10 mouse cellular contexts compared by ENCODE assay signal in the genomic region with DNA sequence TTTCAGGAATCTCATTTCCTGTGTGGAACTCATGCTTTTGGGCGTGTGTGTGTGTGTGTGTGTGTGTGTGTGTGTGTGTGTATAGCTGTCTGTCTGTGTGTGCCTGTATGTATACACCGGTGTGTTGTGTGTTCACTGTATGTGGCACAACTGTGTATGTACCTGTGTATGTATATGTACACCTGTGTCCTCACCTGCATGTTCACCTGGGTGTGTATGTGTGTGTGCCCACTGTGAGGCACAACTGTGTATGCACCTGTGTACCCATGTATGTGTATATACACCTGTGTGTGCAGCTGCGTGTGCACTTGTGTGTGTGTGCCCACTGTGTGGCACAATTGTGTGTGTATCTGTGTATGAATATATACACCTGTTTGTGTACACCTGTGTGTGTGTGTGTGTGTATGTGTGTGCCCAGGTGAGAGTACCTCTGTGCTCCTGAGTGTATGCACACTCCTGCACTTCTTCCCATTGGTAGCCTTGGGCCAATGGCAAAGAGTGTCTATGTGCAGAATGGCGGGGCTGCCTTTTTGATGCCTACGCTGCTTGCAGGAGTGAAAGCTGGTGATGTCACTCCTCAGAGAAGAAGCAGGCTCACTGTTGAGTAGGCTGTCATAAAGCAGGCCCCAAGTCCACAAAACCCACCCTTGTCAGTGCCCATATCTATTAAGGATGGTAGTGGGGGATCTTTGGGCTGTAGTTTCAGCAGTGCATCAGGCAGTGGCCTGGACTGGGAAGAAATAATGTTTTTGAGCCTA.
DNase-seq lines count a peak whose midpoint lies in the region; ATAC-seq and TF ChIP-seq lines count a peak whose summit lies in the region.
"Had no signal": no experiment of that assay in that cellular context is flagged by ENCODE, and none has a peak within 500 bp of the region (broad histone marks: within the 10 kb centered on the region; RNA-seq: fewer than 3 reads in every experiment).

No protein-coding gene starts in this region.

- no peak overlapping the region for H3K9ac ChIP-seq in kidney, embryonic 16.5 days (replicated peaks; ENCODE audit: low read length)
- no peak overlapping the region for H3K9ac ChIP-seq in embryonic facial prominence, embryonic 13.5 days
- no peak overlapping the region for H3K9ac ChIP-seq in hindbrain, embryonic 14.5 days
- no peak overlapping the region for H3K9ac ChIP-seq in midbrain, postnatal 0 days (replicated peaks; ENCODE audit: low read length, poor library complexity, severe bottlenecking)

- H3K27me3 ChIP-seq in kidney, embryonic 16.5 days (ENCODE audit: insufficient read depth, low read length): no peaks in the 10 kb centered on the region
- no peaks in the 10 kb centered on the region for H3K27me3 ChIP-seq in embryonic facial prominence, embryonic 13.5 days
- H3K27me3 ChIP-seq in hindbrain, embryonic 14.5 days (ENCODE audit: control insufficient read depth, insufficient read depth, low read length): no peaks in the 10 kb centered on the region
- no peaks in the 10 kb centered on the region for H3K27me3 ChIP-seq in midbrain, postnatal 0 days (ENCODE audit: insufficient read depth, low read length)

- no peak for TF ChIP-seq CTCF in midbrain, postnatal 0 days (IDR thresholded peaks at IDR 0.05)

- no peak for DNase-seq in kidney, adult 9 months
- no peak for DNase-seq in hindbrain, embryonic 14.5 days (ENCODE audit: low spot score)
- DNase-seq in midbrain, postnatal 0 days (ENCODE audit: low spot score): no peak
- no peak for DNase-seq in frontal cortex, postnatal 10 days (ENCODE audit: low spot score in 2 of 2)
- no peak for DNase-seq in thymus, postnatal 14 days
- DNase-seq: adrenal gland, postnatal 14 days had no signal

- 84% methylated on average over 5 of the region's 5 CpGs for WGBS in kidney, embryonic 16.5 days
- 69% methylated on average over 5 of the region's 5 CpGs for WGBS in embryonic facial prominence, embryonic 13.5 days
- WGBS in hindbrain, embryonic 14.5 days: 67% methylated on average over 5 of the region's 5 CpGs
- WGBS in midbrain, postnatal 0 days: 71% methylated on average over 5 of the region's 5 CpGs

- no peaks in the 10 kb centered on the region for H3K9me3 ChIP-seq in kidney, embryonic 16.5 days (ENCODE audit: low read length)
- H3K9me3 ChIP-seq in embryonic facial prominence, embryonic 13.5 days: no peaks in the 10 kb centered on the region
- no peaks in the 10 kb centered on the region for H3K9me3 ChIP-seq in hindbrain, embryonic 14.5 days (ENCODE audit: control insufficient read depth, low read length)
- no peaks in the 10 kb centered on the region for H3K9me3 ChIP-seq in midbrain, postnatal 0 days (ENCODE audit: low read length)

- H3K4me2 ChIP-seq in kidney, embryonic 16.5 days (replicated peaks; ENCODE audit: low read depth, low read length): no peak overlapping the region
- no peak overlapping the region for H3K4me2 ChIP-seq in embryonic facial prominence, embryonic 13.5 days
- H3K4me2 ChIP-seq in hindbrain, embryonic 14.5 days (replicated peaks): peak overlapping the region; percentile 30; the same call in 1 of the 2 replicates
- no peak overlapping the region for H3K4me2 ChIP-seq in midbrain, postnatal 0 days (ENCODE audit: low read depth, low read length, poor library complexity, severe bottlenecking)
- H3K4me2 ChIP-seq: liver, embryonic 11.5 days had no signal

- H3K4me3 ChIP-seq in kidney, embryonic 16.5 days (ENCODE audit: low read length): no peak overlapping the region
- H3K4me3 ChIP-seq in embryonic facial prominence, embryonic 13.5 days: no peak overlapping the region
- H3K4me3 ChIP-seq in hindbrain, embryonic 14.5 days (replicated peaks; ENCODE audit: low read length): no peak overlapping the region
- H3K4me3 ChIP-seq in midbrain, postnatal 0 days (ENCODE audit: low read depth, low read length): no peak overlapping the region

- H3K27ac ChIP-seq in kidney, embryonic 16.5 days (ENCODE audit: low read length): peak overlapping the region; percentile 83; the same call in 1 of the 2 replicates
- peak overlapping the region; percentile 84 for H3K27ac ChIP-seq in embryonic facial prominence, embryonic 13.5 days
- H3K27ac ChIP-seq in hindbrain, embryonic 14.5 days: peak overlapping the region; percentile 58
- H3K27ac ChIP-seq in midbrain, postnatal 0 days (ENCODE audit: low read depth, low read length): peak overlapping the region; percentile 51

- peaks cover 10% of the 10 kb centered on the region; the same call in 1 of the 2 replicates for H3K36me3 ChIP-seq in kidney, embryonic 16.5 days (ENCODE audit: insufficient read depth, low read length)
- peaks cover 2% of the 10 kb centered on the region; the same call in 1 of the 2 replicates for H3K36me3 ChIP-seq in embryonic facial prominence, embryonic 13.5 days
- no peaks in the 10 kb centered on the region for H3K36me3 ChIP-seq in hindbrain, embryonic 14.5 days (replicated peaks; ENCODE audit: control insufficient read depth, insufficient read depth)
- H3K36me3 ChIP-seq in midbrain, postnatal 0 days (ENCODE audit: insufficient read depth, low read length): no peaks in the 10 kb centered on the region

- H3K4me1 ChIP-seq in kidney, embryonic 16.5 days (ENCODE audit: insufficient read depth, low read length): peaks cover 54% of the 10 kb centered on the region
- peaks cover 80% of the 10 kb centered on the region for H3K4me1 ChIP-seq in embryonic facial prominence, embryonic 13.5 days
- peaks cover 12% of the 10 kb centered on the region for H3K4me1 ChIP-seq in hindbrain, embryonic 14.5 days (replicated peaks; ENCODE audit: control insufficient read depth, insufficient read depth, low read length)
- H3K4me1 ChIP-seq in midbrain, postnatal 0 days (ENCODE audit: insufficient read depth, low read length): peaks cover 5% of the 10 kb centered on the region

- ATAC-seq in kidney, embryonic 16.5 days (ENCODE audit: low FRiP score, low TSS enrichment): no peak
- ATAC-seq in embryonic facial prominence, embryonic 13.5 days (ENCODE audit: insufficient number of reproducible peaks, insufficient read depth, low FRiP score, low TSS enrichment, low read depth): no peak
- peak; percentile 21; the same call in 1 of the 2 replicates for ATAC-seq in hindbrain, embryonic 14.5 days (ENCODE audit: low FRiP score)
- no peak for ATAC-seq in midbrain, postnatal 0 days (ENCODE audit: low FRiP score)
- no peak for ATAC-seq in erythroblast, adult 5-6 weeks (replicated peaks; ENCODE audit: low FRiP score, poor library complexity, severe bottlenecking)
